Mouse (Mus musculus) liver, postnatal 0 days (tissue): ENCODE measurements around the gene Mamstr.

Experiments
- CTCF ChIP-seq: sonication (generic); IDR thresholded peaks from 2 replicates; pipeline ENCODE4 v1.5.1; 2016; ENCODE audit warnings: antibody characterized with exemption, low read depth
- EP300 ChIP-seq: IDR thresholded peaks from 2 replicates; pipeline ENCODE4 v1.6.1; 2016; ENCODE audit warnings: antibody characterized with exemption, low read depth, mild to moderate bottlenecking

DNA sequence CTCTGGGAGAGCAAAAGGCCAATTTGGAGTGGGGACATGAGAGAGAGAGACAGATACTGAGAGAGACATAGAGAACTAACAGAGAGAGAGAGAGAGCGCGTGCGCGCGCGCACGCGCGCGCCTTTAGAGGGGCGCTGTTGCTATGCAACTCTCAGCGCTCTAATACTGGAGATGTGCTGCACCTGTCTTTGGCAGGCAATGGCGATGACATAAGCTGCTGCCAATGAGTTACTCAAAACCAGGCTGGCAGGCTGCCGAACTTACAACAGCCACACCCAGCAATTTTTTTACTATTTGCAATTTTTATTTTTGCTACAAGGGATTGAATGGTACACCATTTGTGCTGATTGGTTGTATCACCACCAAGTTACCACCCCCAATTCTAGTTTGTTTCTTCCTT is 28.0 kb downstream of the Mamstr start:
- TF ChIP-seq CTCF (no peak), EP300 (no peak)
